Mouse (Mus musculus) testis, adult 2 months (tissue): Measurements from ENCODE around the gene Stab2. TPM values are rescaled to one million over a fixed set of nuclear protein-coding genes. Genes with fewer than 3 reads are reported as not detected.

Source experiments
- H3K27ac ChIP-seq: fragments of 200-500 bp; 2 replicates; pipeline ENCODE4 v1.5.1; 2012; ENCODE audit warnings: low read depth, low read length; ENCODE audit not compliant: control insufficient read depth, insufficient read depth
- H3K27me3 ChIP-seq: fragments of 200-500 bp; 2 replicates; pipeline ENCODE4 v1.6.1; 2012; ENCODE audit warnings: mild to moderate bottlenecking, low read length, moderate library complexity; ENCODE audit not compliant: control insufficient read depth, insufficient read depth
- H3K36me3 ChIP-seq: fragments of 200-500 bp; 2 replicates; pipeline ENCODE4 v1.6.1; 2012; ENCODE audit warnings: mild to moderate bottlenecking, low read length; ENCODE audit not compliant: control insufficient read depth, insufficient read depth
- H3K4me1 ChIP-seq: fragments of 200-500 bp; 2 replicates; pipeline ENCODE4 v1.6.1; 2012; ENCODE audit warnings: low read length; ENCODE audit not compliant: control insufficient read depth, insufficient read depth
- H3K4me3 ChIP-seq: fragments of 200-500 bp; 2 replicates; pipeline ENCODE4 v1.5.1; 2012; ENCODE audit warnings: low read depth, mild to moderate bottlenecking, low read length, moderate library complexity, mixed read lengths; ENCODE audit not compliant: control insufficient read depth
- CTCF ChIP-seq: fragments of 200-500 bp; IDR thresholded peaks from 2 replicates; pipeline ENCODE4 v1.5.1; 2012; ENCODE audit warnings: low read depth, mild to moderate bottlenecking, inconsistent platforms, low read length, moderate library complexity; ENCODE audit not compliant: control insufficient read depth, insufficient read depth, insufficient replicate concordance
- POLR2A ChIP-seq: fragments of 200-500 bp; IDR thresholded peaks from 2 replicates; pipeline ENCODE4 v1.6.1; 2012; ENCODE audit warnings: low read depth, mild to moderate bottlenecking, inconsistent platforms, low read length, moderate library complexity; ENCODE audit not compliant: control insufficient read depth
- polyA plus RNA-seq: library from polyadenylated mRNA; depleted of rRNA; stranded (reverse); fragments of >200 nt; gene quantifications from 2 replicates; pipeline ENCODE4 v1.2.3, GENCODE M21; 2012

Gene Stab2
- polyA plus RNA-seq, 1 experiment: 6.5 TPM

DNA sequence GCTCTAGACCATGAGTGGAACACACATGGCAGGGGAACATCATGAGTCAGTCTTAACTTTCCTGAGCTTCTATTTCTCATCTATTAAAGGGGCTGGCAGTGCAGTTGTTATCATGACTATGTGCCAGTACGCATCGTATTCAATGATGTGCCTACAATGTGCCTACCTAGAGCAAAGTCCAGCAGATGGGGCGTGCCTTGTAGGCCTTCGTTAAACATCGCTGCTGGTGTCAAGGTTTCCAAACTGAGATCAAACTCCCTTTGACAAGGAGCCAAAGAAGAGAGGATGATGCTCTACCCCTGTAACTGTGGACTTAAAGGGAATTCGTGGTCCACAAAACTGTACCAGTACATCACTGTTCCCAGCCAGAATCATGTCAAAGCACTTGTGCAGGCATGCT is 145.3 kb downstream of the Stab2 start:
- no peaks in the 10 kb centered on the region for H3K4me1 ChIP-seq
- TF ChIP-seq POLR2A (no peak), CTCF (no peak)
- H3K36me3 ChIP-seq: no peaks in the 10 kb centered on the region
- H3K27me3 ChIP-seq: no peaks in the 10 kb centered on the region
- no peak overlapping the region for H3K4me3 ChIP-seq
- H3K27ac ChIP-seq: no peak overlapping the region

DNA sequence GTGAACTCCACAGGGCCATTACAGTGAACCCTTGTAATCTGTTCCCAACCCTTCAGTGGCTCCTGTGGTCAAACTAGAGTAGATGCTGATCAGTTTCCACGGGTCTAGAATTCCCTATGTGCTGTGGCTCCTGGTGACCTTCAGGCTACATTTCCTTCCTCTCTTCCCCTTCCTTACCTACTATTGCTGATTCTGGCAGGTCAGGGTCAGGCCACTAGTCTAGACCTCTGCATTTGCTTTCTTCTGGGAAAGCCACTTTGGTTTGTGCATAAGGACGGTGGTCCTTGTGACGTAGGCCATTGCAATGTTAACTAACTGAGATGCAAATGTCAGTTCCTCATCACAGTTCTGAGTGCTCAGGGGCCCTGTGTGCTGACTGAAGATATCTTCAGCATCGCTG is 147.4 kb downstream of the Stab2 start:
- Histone ChIP-seq H3K27ac (no peak overlapping the region), H3K4me3 (no peak overlapping the region), H3K4me1 (no peaks in the 10 kb centered on the region), H3K27me3 (no peaks in the 10 kb centered on the region), H3K36me3 (no peaks in the 10 kb centered on the region)
- no peak for TF ChIP-seq POLR2A
- TF ChIP-seq CTCF: no peak

DNA sequence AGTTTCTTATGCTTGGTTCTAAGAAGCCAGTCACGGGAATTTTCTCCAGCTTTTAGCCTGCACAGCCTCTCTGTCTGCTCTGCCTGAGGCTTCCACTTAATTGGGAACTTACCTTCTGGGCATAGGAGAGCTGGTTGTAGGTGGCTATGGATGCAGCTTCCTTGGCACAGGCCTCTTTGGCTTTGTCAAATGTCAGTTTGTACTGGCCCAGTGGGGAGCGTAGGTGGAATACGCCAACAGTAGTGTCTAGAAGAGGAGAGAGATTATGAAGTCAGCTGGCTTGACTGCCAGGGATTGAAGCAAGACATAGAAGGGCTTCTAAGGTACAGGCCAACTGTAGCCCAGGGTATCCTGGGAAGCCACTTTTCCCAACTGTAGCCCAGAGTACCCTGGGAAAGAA is 154.4 kb downstream of the Stab2 start:
- H3K27ac ChIP-seq: no peak overlapping the region
- TF ChIP-seq POLR2A (no peak), CTCF (no peak)
- H3K36me3 ChIP-seq: no peaks in the 10 kb centered on the region
- H3K4me3 ChIP-seq: no peak overlapping the region
- no peaks in the 10 kb centered on the region for H3K27me3 ChIP-seq
- H3K4me1 ChIP-seq: no peaks in the 10 kb centered on the region

DNA sequence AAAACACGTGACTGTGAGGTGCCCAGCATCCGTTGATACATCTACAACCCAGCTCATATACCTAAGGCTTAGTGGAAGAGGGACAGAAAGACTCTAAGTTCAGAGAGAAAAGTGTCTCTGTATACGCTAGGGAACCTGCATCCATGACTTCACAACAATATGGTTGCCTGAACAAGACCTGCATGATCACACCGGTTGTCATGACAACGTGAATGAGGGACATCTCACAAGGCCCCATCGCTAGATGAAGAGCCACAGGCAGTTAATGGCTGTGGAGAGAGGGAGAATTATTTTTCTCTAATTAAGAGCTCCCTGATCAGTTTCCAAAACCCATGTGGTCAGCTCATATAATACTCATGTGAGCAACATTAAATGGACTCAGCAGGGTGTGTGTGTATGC is 155.7 kb downstream of the Stab2 start:
- no peaks in the 10 kb centered on the region for H3K27me3 ChIP-seq

DNA sequence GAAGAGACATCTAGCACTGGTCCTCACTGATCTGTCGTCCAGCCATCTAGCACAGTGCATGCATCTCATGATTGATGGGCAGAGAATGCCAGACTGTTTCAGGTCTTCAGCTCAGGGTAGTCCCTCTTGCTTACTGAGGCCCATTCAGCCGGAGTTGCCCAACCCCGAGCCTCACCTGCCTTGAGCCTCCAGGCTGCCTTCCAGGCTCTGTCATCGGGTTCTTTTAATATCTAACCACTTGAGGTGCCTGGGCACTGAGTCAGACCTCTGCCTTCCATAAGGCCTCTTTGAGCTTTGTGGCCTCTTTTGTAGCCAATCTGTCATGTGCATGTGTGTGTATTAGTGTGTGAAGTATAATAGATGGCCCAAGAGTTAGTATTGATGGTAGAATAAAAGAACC is 158.3 kb downstream of the Stab2 start:
- Histone ChIP-seq H3K27me3 (no peaks in the 10 kb centered on the region), H3K4me3 (no peak overlapping the region), H3K4me1 (no peaks in the 10 kb centered on the region), H3K36me3 (no peaks in the 10 kb centered on the region), H3K27ac (no peak overlapping the region)
- TF ChIP-seq CTCF: no peak
- no peak for TF ChIP-seq POLR2A

More for the DNA sequence above, 155.7 kb downstream of the Stab2 start:
- Histone ChIP-seq H3K4me1 (no peaks in the 10 kb centered on the region), H3K27ac (no peak overlapping the region), H3K4me3 (no peak overlapping the region), H3K36me3 (no peaks in the 10 kb centered on the region)
- TF ChIP-seq POLR2A (no peak), CTCF (no peak)

DNA sequence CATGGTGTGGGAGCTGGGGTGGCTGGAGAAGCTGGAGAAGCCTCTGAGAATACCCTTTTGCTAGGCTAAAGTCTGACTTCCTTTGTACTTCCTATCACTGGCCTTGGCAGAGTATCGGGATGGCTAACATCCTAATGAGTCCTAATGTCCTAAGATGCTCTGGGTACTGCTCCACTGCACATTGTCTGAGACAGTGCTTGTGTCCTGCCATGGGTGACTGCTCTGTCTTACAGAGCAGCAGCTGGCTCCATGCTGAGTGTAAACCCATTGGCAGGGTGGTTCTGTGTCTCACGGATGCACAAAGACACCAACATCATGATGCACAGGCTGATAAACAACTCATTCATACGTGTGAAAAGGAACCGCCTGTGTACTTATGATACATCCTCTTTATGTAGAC is 158.7 kb downstream of the Stab2 start:
- no peaks in the 10 kb centered on the region for H3K36me3 ChIP-seq
- H3K4me3 ChIP-seq: no peak overlapping the region
- no peaks in the 10 kb centered on the region for H3K27me3 ChIP-seq
- H3K27ac ChIP-seq: no peak overlapping the region
- TF ChIP-seq CTCF (no peak), POLR2A (no peak)
- no peaks in the 10 kb centered on the region for H3K4me1 ChIP-seq

DNA sequence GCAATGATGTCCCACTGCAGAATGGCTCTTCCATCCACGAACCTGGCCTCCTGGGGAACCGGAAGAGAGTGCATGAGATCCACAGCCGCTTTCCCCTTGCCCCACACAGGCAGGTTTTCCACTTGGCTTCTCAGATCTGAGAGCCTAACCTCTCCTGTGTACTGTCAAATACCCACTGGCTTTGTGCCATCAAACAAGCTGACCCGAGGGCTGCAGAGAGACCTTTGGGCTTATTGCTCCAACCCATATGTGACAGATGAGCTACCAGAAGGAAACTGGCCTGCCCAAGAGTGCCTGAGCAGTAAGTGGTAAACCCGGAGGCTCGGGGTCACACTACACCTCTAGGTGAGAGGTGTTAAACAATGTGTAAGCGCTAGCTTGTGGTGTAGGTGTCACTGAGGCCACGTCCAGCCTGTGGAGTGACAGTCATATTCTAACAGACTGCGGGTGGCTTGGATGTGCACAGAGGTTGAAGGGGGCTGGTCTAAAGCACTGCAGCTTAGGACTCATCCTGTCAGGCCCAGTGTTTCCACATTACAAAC is 160.8 kb downstream of the Stab2 start:
- TF ChIP-seq CTCF (no peak), POLR2A (no peak)
- Histone ChIP-seq H3K4me3 (no peak overlapping the region), H3K36me3 (no peaks in the 10 kb centered on the region), H3K27ac (no peak overlapping the region), H3K27me3 (no peaks in the 10 kb centered on the region), H3K4me1 (no peaks in the 10 kb centered on the region)

DNA sequence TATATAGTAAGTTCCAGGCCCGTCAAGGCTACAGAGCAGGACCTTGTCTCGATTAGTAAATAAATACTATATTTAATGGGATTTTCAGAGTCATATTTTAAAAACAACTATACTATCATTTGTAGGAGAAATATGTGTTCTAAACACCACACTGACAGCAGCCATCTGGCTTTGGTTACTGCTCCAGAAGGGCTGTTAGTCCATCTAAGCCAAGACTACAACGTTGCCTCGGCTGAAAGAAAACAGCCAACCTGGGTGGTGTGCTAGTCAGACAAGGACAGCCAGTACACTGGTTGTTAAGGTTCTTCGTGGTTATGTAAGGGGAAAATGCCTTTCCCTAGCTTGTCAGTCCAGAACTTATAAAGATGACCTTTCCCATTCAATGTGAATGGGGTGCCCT is 165.2 kb downstream of the Stab2 start:
- Histone ChIP-seq H3K4me1 (no peaks in the 10 kb centered on the region), H3K4me3 (no peak overlapping the region), H3K27ac (no peak overlapping the region), H3K27me3 (no peaks in the 10 kb centered on the region), H3K36me3 (no peaks in the 10 kb centered on the region)
- TF ChIP-seq CTCF (no peak), POLR2A (no peak)
